Mouse (Mus musculus): ENCODE data around the gene Sowaha. TPM values are rescaled to one million over a fixed set of nuclear protein-coding genes. Genes with fewer than 3 reads are reported as not detected.
A peak's percentile ranks its signal among the peaks of the same experiment; 100 is the strongest.
"Not testable (repeated sequence)": the region's sequence is repeated elsewhere in the genome, so short reads cannot be mapped to it uniquely, and the experiment has no call there.

Gene Sowaha
- polyA plus RNA-seq, 1 experiment from 2014 or later: 0.08 TPM

GRCm38 (mm10) chr11:53430670-53431346 is 49.3 kb downstream of the Sowaha start, which contains the start of the genes Uqcrq and Gdf9:
Gene Uqcrq, minus strand, starts transcription at chr11:53430831.
Gene Gdf9, plus strand, starts transcription at chr11:53431023.
- DNase-seq (ENCODE audit: low spot score) (peak; percentile 98), ATAC-seq (ENCODE audit: insufficient number of reproducible peaks, low FRiP score, low TSS enrichment, low read depth) (peak; percentile 98)
- under 1% methylated on average over 44 of the region's 44 CpGs for WGBS
- Histone ChIP-seq H3K4me2 (ENCODE audit: low read depth, severe bottlenecking) (peak within 1 kb of the TSS; percentile 82), H3K9me3 (ENCODE audit: control insufficient read depth, low read length) (no peaks in the 10 kb centered on the region), H3K27me3 (ENCODE audit: control insufficient read depth, insufficient read depth, low read length) (no peaks in the 10 kb centered on the region), H3K9ac (ENCODE audit: low read length) (peak within 1 kb of the TSS; percentile 76), H3K4me1 (ENCODE audit: control insufficient read depth, insufficient read depth, low read length) (peaks cover 5% of the 10 kb centered on the region; the same call in 1 of the 2 replicates), H3K36me3 (ENCODE audit: control insufficient read depth, insufficient read depth, low read length) (peaks cover 7% of the 10 kb centered on the region), H3K27ac (replicated peaks; ENCODE audit: low read depth, low read length) (no peak within 1 kb of the TSS), H3K4me3 (ENCODE audit: low read depth, low read length) (peak within 1 kb of the TSS; percentile 69)

- WGBS: under 1% methylated on average over 34 of the region's 34 CpGs
- peaks cover 7% of the 10 kb centered on the region for H3K36me3 ChIP-seq (ENCODE audit: control insufficient read depth, insufficient read depth, low read length)
- H3K9ac ChIP-seq (ENCODE audit: low read length): peak overlapping the region; percentile 76
- H3K27me3 ChIP-seq (ENCODE audit: control insufficient read depth, insufficient read depth, low read length): no peaks in the 10 kb centered on the region
- DNase-seq (ENCODE audit: low spot score): no peak
- peak overlapping the region; percentile 82 for H3K4me2 ChIP-seq (ENCODE audit: low read depth, severe bottlenecking)
- H3K4me3 ChIP-seq (ENCODE audit: low read depth, low read length): peak overlapping the region; percentile 69
- peak; percentile 23; the same call in 1 of the 2 replicates for ATAC-seq (ENCODE audit: insufficient number of reproducible peaks, low FRiP score, low TSS enrichment, low read depth)
- no peak overlapping the region for H3K27ac ChIP-seq (replicated peaks; ENCODE audit: low read depth, low read length)
- peaks cover 5% of the 10 kb centered on the region; the same call in 1 of the 2 replicates for H3K4me1 ChIP-seq (ENCODE audit: control insufficient read depth, insufficient read depth, low read length)
- H3K9me3 ChIP-seq (ENCODE audit: control insufficient read depth, low read length): no peaks in the 10 kb centered on the region
These were observed 49.8 kb downstream of the Sowaha start for GRCm38 (mm10) chr11:53430300-53430669.

GRCm38 (mm10) chr11:53429182-53429581 is 50.9 kb downstream of the Sowaha start:
- Histone ChIP-seq H3K27ac (replicated peaks; ENCODE audit: low read depth, low read length) (no peak overlapping the region), H3K9ac (ENCODE audit: low read length) (no peak overlapping the region), H3K27me3 (ENCODE audit: control insufficient read depth, insufficient read depth, low read length) (no peaks in the 10 kb centered on the region), H3K4me1 (ENCODE audit: control insufficient read depth, insufficient read depth, low read length) (peaks cover 5% of the 10 kb centered on the region; the same call in 1 of the 2 replicates), H3K36me3 (ENCODE audit: control insufficient read depth, insufficient read depth, low read length) (peaks cover 7% of the 10 kb centered on the region), H3K4me3 (ENCODE audit: low read depth, low read length) (no peak overlapping the region), H3K9me3 (ENCODE audit: control insufficient read depth, low read length) (no peaks in the 10 kb centered on the region), H3K4me2 (ENCODE audit: low read depth, severe bottlenecking) (no peak overlapping the region)
- DNase-seq (ENCODE audit: low spot score) (no peak), ATAC-seq (ENCODE audit: insufficient number of reproducible peaks, low FRiP score, low TSS enrichment, low read depth) (no peak)

- no peak overlapping the region for H3K4me2 ChIP-seq (ENCODE audit: low read depth, severe bottlenecking)
- peaks cover 5% of the 10 kb centered on the region; the same call in 1 of the 2 replicates for H3K4me1 ChIP-seq (ENCODE audit: control insufficient read depth, insufficient read depth, low read length)
- H3K4me3 ChIP-seq (ENCODE audit: low read depth, low read length): no peak overlapping the region
- no peaks in the 10 kb centered on the region for H3K9me3 ChIP-seq (ENCODE audit: control insufficient read depth, low read length)
- peaks cover 7% of the 10 kb centered on the region for H3K36me3 ChIP-seq (ENCODE audit: control insufficient read depth, insufficient read depth, low read length)
- no peak for ATAC-seq (ENCODE audit: insufficient number of reproducible peaks, low FRiP score, low TSS enrichment, low read depth)
- H3K9ac ChIP-seq (ENCODE audit: low read length): no peak overlapping the region
- H3K27ac ChIP-seq (replicated peaks; ENCODE audit: low read depth, low read length): no peak overlapping the region
- no peaks in the 10 kb centered on the region for H3K27me3 ChIP-seq (ENCODE audit: control insufficient read depth, insufficient read depth, low read length)
- DNase-seq (ENCODE audit: low spot score): no peak
- WGBS: 96% methylated on average over 5 of the region's 5 CpGs
These were observed 51.4 kb downstream of the Sowaha start for GRCm38 (mm10) chr11:53428716-53429057.

GRCm38 (mm10) chr11:53427993-53428715 is 51.9 kb downstream of the Sowaha start:
- Histone ChIP-seq H3K4me1 (ENCODE audit: control insufficient read depth, insufficient read depth, low read length) (peaks cover 5% of the 10 kb centered on the region; the same call in 1 of the 2 replicates), H3K9me3 (ENCODE audit: control insufficient read depth, low read length) (no peaks in the 10 kb centered on the region), H3K27me3 (ENCODE audit: control insufficient read depth, insufficient read depth, low read length) (no peaks in the 10 kb centered on the region), H3K4me3 (ENCODE audit: low read depth, low read length) (no peak overlapping the region), H3K4me2 (ENCODE audit: low read depth, severe bottlenecking) (no peak overlapping the region), H3K9ac (ENCODE audit: low read length) (no peak overlapping the region), H3K27ac (replicated peaks; ENCODE audit: low read depth, low read length) (no peak overlapping the region), H3K36me3 (ENCODE audit: control insufficient read depth, insufficient read depth, low read length) (peaks cover 7% of the 10 kb centered on the region)
- no peak for DNase-seq (ENCODE audit: low spot score)
- 87% methylated on average over 3 of the region's 3 CpGs for WGBS
- no peak for ATAC-seq (ENCODE audit: insufficient number of reproducible peaks, low FRiP score, low TSS enrichment, low read depth)

GRCm38 (mm10) chr11:53426914-53427313 is 53.2 kb downstream of the Sowaha start:
- not testable (repeated sequence) for H3K9ac ChIP-seq (ENCODE audit: low read length); H3K4me2 ChIP-seq (ENCODE audit: low read depth, severe bottlenecking); H3K27me3 ChIP-seq (ENCODE audit: control insufficient read depth, insufficient read depth, low read length); H3K36me3 ChIP-seq (ENCODE audit: control insufficient read depth, insufficient read depth, low read length); DNase-seq (ENCODE audit: low spot score); H3K27ac ChIP-seq (replicated peaks; ENCODE audit: low read depth, low read length); ATAC-seq (ENCODE audit: insufficient number of reproducible peaks, low FRiP score, low TSS enrichment, low read depth); H3K9me3 ChIP-seq (ENCODE audit: control insufficient read depth, low read length); H3K4me3 ChIP-seq (ENCODE audit: low read depth, low read length); H3K4me1 ChIP-seq (ENCODE audit: control insufficient read depth, insufficient read depth, low read length)
- WGBS: 94% methylated on average over 3 of the region's 3 CpGs

Other genes starting within 250 kb of the Sowaha start
- gene Hspa4, start 179.8 kb downstream of the Sowaha start, polyA plus RNA-seq (2014; fragmentation: Nextera tagmentation; extraction: Ambion mirVana): 137 and 144 TPM in 2 replicates
- gene Zcchc10, start 155.6 kb downstream of the Sowaha start, polyA plus RNA-seq (2014; fragmentation: Nextera tagmentation; extraction: Ambion mirVana): 26.9 and 30.7 TPM in 2 replicates
- 40.1 and 43.1 TPM in 2 replicates for gene Aff4, start 129.4 kb downstream of the Sowaha start, polyA plus RNA-seq (2014; fragmentation: Nextera tagmentation; extraction: Ambion mirVana)
- gene Leap2, start 57.1 kb downstream of the Sowaha start, polyA plus RNA-seq (2014; fragmentation: Nextera tagmentation; extraction: Ambion mirVana): not detected in 2 replicates
- gene Uqcrq, start 49.4 kb downstream of the Sowaha start, polyA plus RNA-seq (2014; fragmentation: Nextera tagmentation; extraction: Ambion mirVana): 484 and 495 TPM in 2 replicates
- gene Gdf9, start 49.3 kb downstream of the Sowaha start, polyA plus RNA-seq (2014; fragmentation: Nextera tagmentation; extraction: Ambion mirVana): 0.95 and 1.2 TPM in 2 replicates
- gene Gm10447, start 23.2 kb downstream of the Sowaha start, polyA plus RNA-seq (2014; fragmentation: Nextera tagmentation; extraction: Ambion mirVana): 0.08 TPM in 1 of 2 replicates, not detected in the other
- gene Shroom1, start 23.1 kb downstream of the Sowaha start, polyA plus RNA-seq (2014; fragmentation: Nextera tagmentation; extraction: Ambion mirVana): 4.6 and 4.7 TPM in 2 replicates
- not detected in 2 replicates for gene Gm9837, start 9.8 kb downstream of the Sowaha start, polyA plus RNA-seq (2014; fragmentation: Nextera tagmentation; extraction: Ambion mirVana)
- not detected in 2 replicates for gene Gm9945, start 108 bp downstream of the Sowaha start, polyA plus RNA-seq (2014; fragmentation: Nextera tagmentation; extraction: Ambion mirVana)
- gene Sept8, start 39.0 kb upstream of the Sowaha start, polyA plus RNA-seq (2014; fragmentation: Nextera tagmentation; extraction: Ambion mirVana): 22.5 and 27.2 TPM in 2 replicates
- gene Kif3a, start 87.1 kb upstream of the Sowaha start, polyA plus RNA-seq (2014; fragmentation: Nextera tagmentation; extraction: Ambion mirVana): 72.0 and 79.4 TPM in 2 replicates
- 0.88 and 2.1 TPM in 2 replicates for gene Il4, start 138.4 kb upstream of the Sowaha start, polyA plus RNA-seq (2014; fragmentation: Nextera tagmentation; extraction: Ambion mirVana)
- gene Il13, start 154.4 kb upstream of the Sowaha start, polyA plus RNA-seq (2014; fragmentation: Nextera tagmentation; extraction: Ambion mirVana): not detected in 2 replicates
- 26.4 and 28.7 TPM in 2 replicates for gene Rad50, start 227.0 kb upstream of the Sowaha start, polyA plus RNA-seq (2014; fragmentation: Nextera tagmentation; extraction: Ambion mirVana)
- 0.09 TPM in 1 of 2 replicates, not detected in the other for gene Il5, start 240.5 kb upstream of the Sowaha start, polyA plus RNA-seq (2014; fragmentation: Nextera tagmentation; extraction: Ambion mirVana)